Mouse (Mus musculus) MEL (cell line): Measurements from ENCODE around the gene Unc13b. TPM values are rescaled to one million over a fixed set of nuclear protein-coding genes. Genes with fewer than 3 reads are reported as not detected.

Experiments
- DNase-seq: peaks from one replicate; pipeline ENCODE4 v3.0.0; 2011; ENCODE audit warnings: low read depth, low spot score
- H3K27ac ChIP-seq: 2 replicates; pipeline ENCODE4 v1.5.1; 2012; ENCODE audit warnings: low read depth, mild to moderate bottlenecking, control low read depth, low read length, moderate library complexity; ENCODE audit not compliant: control insufficient read depth
- H3K27me3 ChIP-seq, 2 experiments: fragments of 150-350 bp in 1 of 2; sonication (generic) in 1 of 2; 2 replicates each; pipeline ENCODE4 v1.6.1; 2012; ENCODE audit warnings: low read length in 2 of 2, mild to moderate bottlenecking in 2 of 2, improper control_type of control experiment in 1 of 2, moderate library complexity in 1 of 2; ENCODE audit not compliant: insufficient read depth in 2 of 2, control insufficient read depth in 1 of 2
- H3K36me3 ChIP-seq, 2 experiments: 2 replicates each; pipeline ENCODE4 v1.6.1; 2012 to 2014; ENCODE audit warnings: low read length in 2 of 2, improper control_type of control experiment in 1 of 2, inconsistent platforms in 1 of 2, mild to moderate bottlenecking in 1 of 2; ENCODE audit not compliant: insufficient read depth in 2 of 2, control insufficient read depth in 1 of 2
- H3K4me1 ChIP-seq, 2 experiments: fragments of 150-350 bp in 1 of 2; sonication (generic) in 1 of 2; 2 replicates each; pipeline ENCODE4 v1.6.1; 2012; ENCODE audit warnings: low read length in 2 of 2, improper control_type of control experiment in 1 of 2, mild to moderate bottlenecking in 1 of 2; ENCODE audit not compliant: insufficient read depth in 2 of 2, control insufficient read depth in 1 of 2
- H3K4me3 ChIP-seq, 2 experiments: fragments of 150-350 bp in 1 of 2; sonication (generic) in 1 of 2; 2 replicates each; pipeline ENCODE4 v1.5.1; 2012; ENCODE audit warnings: low read depth in 2 of 2, low read length in 2 of 2, mild to moderate bottlenecking in 2 of 2, moderate library complexity in 2 of 2, control low read depth in 1 of 2, improper control_type of control experiment in 1 of 2; ENCODE audit not compliant: control insufficient read depth in 1 of 2, insufficient read depth in 1 of 2
- H3K79me2 ChIP-seq: 2 replicates; pipeline ENCODE4 v1.6.1; 2012; ENCODE audit warnings: mild to moderate bottlenecking, low read length, moderate library complexity; ENCODE audit not compliant: control insufficient read depth, poor library complexity, insufficient read depth
- H3K9ac ChIP-seq: 2 replicates; pipeline ENCODE4 v1.6.1; 2012; ENCODE audit warnings: low read depth, mild to moderate bottlenecking, control low read depth, low read length, moderate library complexity; ENCODE audit not compliant: control insufficient read depth, poor library complexity, severe bottlenecking
- H3K9me3 ChIP-seq: fragments of 150-350 bp; sonication (generic); replicated peaks from 2 replicates; pipeline ENCODE4 v1.6.1; 2012; ENCODE audit warnings: mild to moderate bottlenecking, low read length, improper control_type of control experiment, moderate library complexity; ENCODE audit not compliant: insufficient read depth
- BHLHE40 ChIP-seq: IDR thresholded peaks from 2 replicates; pipeline ENCODE4 v1.6.1; 2012; ENCODE audit warnings: low read depth, mild to moderate bottlenecking, inconsistent platforms, low read length, improper control_type of control experiment, borderline replicate concordance
- CHD1 ChIP-seq: IDR thresholded peaks from 2 replicates; pipeline ENCODE4 v1.6.1; 2012; ENCODE audit warnings: low read depth, mild to moderate bottlenecking, inconsistent platforms, low read length, improper control_type of control experiment
- EP300 ChIP-seq, 2 experiments: IDR thresholded peaks; 2 replicates each; pipeline ENCODE4 v1.6.1; 2011; ENCODE audit warnings: improper control_type of control experiment in 2 of 2, low read length in 2 of 2, low read depth in 1 of 2, mild to moderate bottlenecking in 1 of 2
- ETS1 ChIP-seq: IDR thresholded peaks from 2 replicates; pipeline ENCODE4 v1.6.1; 2012; ENCODE audit warnings: low read depth, mild to moderate bottlenecking, inconsistent platforms, low read length, improper control_type of control experiment, moderate library complexity
- GABPA ChIP-seq: IDR thresholded peaks from 2 replicates; pipeline ENCODE4 v1.6.1; 2012; ENCODE audit warnings: low read depth, mild to moderate bottlenecking, inconsistent platforms, low read length, improper control_type of control experiment, moderate library complexity
- HCFC1 ChIP-seq: IDR thresholded peaks from 2 replicates; pipeline ENCODE4 v1.6.1; 2012; ENCODE audit warnings: low read depth, mild to moderate bottlenecking, inconsistent platforms, low read length, improper control_type of control experiment, moderate library complexity
- JUND ChIP-seq: IDR thresholded peaks from 2 replicates; pipeline ENCODE4 v1.6.1; 2011; ENCODE audit warnings: low read depth, mild to moderate bottlenecking, improper control_type of control experiment, low read length
- MAX ChIP-seq: IDR thresholded peaks from 2 replicates; pipeline ENCODE4 v1.6.1; 2011; ENCODE audit warnings: low read length, improper control_type of control experiment
- MEF2A ChIP-seq: IDR thresholded peaks from 2 replicates; pipeline ENCODE4 v1.6.1; 2014; ENCODE audit warnings: low read depth, mild to moderate bottlenecking, inconsistent platforms, low read length, improper control_type of control experiment; ENCODE audit not compliant: poor library complexity, insufficient replicate concordance, severe bottlenecking; ENCODE audit errors: extremely low read depth
- MXI1 ChIP-seq: IDR thresholded peaks from 2 replicates; pipeline ENCODE4 v1.6.1; 2011; ENCODE audit warnings: mild to moderate bottlenecking, low read depth, low read length, improper control_type of control experiment
- POLR2AphosphoS5 ChIP-seq: IDR thresholded peaks from 2 replicates; pipeline ENCODE4 v1.6.1; 2012; ENCODE audit warnings: low read depth, borderline replicate concordance, mild to moderate bottlenecking, inconsistent platforms, low read length, moderate library complexity, mixed read lengths
- RAD21 ChIP-seq: IDR thresholded peaks from 2 replicates; pipeline ENCODE4 v1.6.1; 2011; ENCODE audit warnings: mild to moderate bottlenecking, low read depth, low read length, improper control_type of control experiment
- RCOR1 ChIP-seq: IDR thresholded peaks from 2 replicates; pipeline ENCODE4 v1.6.1; 2012; ENCODE audit warnings: low read depth, mild to moderate bottlenecking, inconsistent platforms, low read length, improper control_type of control experiment
- SIN3A ChIP-seq: IDR thresholded peaks from 2 replicates; pipeline ENCODE4 v1.6.1; 2012; ENCODE audit warnings: low read length, improper control_type of control experiment, inconsistent platforms
- TAL1 ChIP-seq: IDR thresholded peaks from 2 replicates; pipeline ENCODE4 v1.6.1; 2012; ENCODE audit warnings: mild to moderate bottlenecking, inconsistent platforms, low read length, moderate library complexity, mixed read lengths
- TBP ChIP-seq: IDR thresholded peaks from 2 replicates; pipeline ENCODE4 v1.8.0; 2011; ENCODE audit warnings: low read depth, low read length, improper control_type of control experiment
- USF1 ChIP-seq: IDR thresholded peaks from 2 replicates; pipeline ENCODE4 v1.6.1; 2014; ENCODE audit warnings: low read depth, mild to moderate bottlenecking, inconsistent platforms, low read length, improper control_type of control experiment, moderate library complexity
- ZMIZ1 ChIP-seq: IDR thresholded peaks from 2 replicates; pipeline ENCODE4 v1.6.1; 2012; ENCODE audit warnings: low read depth, mild to moderate bottlenecking, inconsistent platforms, low read length, improper control_type of control experiment, moderate library complexity
- ZNF384 ChIP-seq: IDR thresholded peaks from 2 replicates; pipeline ENCODE4 v1.6.1; 2012; ENCODE audit warnings: low read depth, mild to moderate bottlenecking, inconsistent platforms, low read length, improper control_type of control experiment
- polyA plus RNA-seq, 2 experiments: library from polyadenylated mRNA; stranded (reverse) in 1 of 2; unstranded in 1 of 2; fragments of >175 nt in 1 of 2; fragments of >200 nt in 1 of 2; gene quantifications; 2 replicates each; pipeline versions ENCODE4 v1.2.1 to v1.2.4; 2012; ENCODE audit warnings: low replicate concordance in 2 of 2, low read depth in 1 of 2; ENCODE audit not compliant: insufficient read length in 2 of 2, insufficient read depth in 1 of 2, missing spikeins in 1 of 2
- total RNA-seq: library from RNA; depleted of rRNA; stranded (reverse); fragments of 300-350 nt; gene quantifications from 2 replicates; pipeline ENCODE4 v1.2.3, GENCODE M21; 2012

Unc13b gene
- total and polyA plus RNA-seq, 3 experiments: 5.4 to 9.6 TPM; not detected in 1

DNA sequence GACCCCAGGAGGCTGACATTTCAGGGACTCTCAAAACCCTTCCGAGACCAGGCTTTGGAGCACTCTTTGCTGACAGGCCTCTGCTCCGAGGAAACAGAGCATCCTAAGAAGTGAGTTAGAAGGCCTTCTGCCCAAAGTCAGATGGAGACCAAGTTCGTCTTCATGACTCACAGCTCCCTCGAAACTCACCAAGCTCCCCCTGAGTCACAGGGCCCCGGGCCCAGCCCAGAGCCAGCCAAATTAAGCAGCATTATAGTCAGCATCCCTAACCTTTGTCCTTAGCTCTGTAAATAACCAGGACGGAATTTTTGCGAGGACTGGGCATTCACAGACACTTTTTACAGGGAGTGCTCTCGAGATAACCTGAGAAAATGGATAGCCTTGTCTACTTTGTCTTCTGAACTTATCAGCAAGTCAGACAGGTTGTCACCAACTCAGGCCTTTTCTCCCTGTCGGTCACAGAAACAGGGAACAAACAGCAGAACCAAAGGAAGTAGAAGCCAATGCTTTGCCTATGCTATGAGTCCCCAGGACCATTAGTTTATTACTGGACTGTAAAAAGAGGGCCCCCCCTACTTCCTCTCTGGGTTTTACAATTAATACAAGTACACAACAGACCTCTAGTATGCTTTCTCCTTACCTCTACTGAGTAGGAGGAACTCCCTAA is 17.7 kb upstream of the Unc13b start:
- no peaks in the 10 kb centered on the region for H3K27me3 ChIP-seq

DNA sequence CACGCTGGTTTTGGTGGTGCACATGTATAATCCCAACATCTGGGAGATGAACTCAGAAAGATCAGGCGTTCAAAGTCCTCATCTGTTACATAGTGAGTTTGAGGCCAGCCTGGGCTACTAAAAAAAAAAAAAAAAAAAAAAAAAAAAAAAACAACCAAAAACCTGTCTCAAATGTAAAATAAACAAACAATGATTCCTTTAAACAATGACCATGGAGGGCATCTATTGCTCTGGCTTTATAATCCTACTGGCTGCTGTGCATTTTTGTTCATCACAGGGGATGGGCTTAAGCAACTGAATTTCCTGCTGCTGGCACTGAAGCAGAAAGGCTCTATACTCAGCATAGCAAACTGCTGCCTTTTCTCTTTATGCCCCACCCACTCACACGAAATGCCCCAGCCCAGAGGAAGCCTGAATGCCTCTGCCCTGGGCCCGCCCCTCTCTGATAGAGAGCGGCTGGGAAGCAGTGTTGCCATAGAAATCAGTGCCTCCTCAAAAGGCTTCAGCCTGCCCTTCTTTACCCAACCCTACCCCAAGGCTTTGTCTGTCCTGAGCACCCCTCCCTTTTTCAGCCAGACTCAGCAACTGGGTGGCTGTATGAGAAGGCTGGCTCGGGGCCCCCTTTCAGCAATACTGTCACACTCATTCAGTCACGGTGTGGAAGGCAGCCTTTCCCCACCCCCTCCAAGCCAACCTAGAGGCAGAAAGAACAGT is 15.0 kb upstream of the Unc13b start:
- Histone ChIP-seq H3K4me3 (peak overlapping the region in 1 of 2 experiments; percentile 31; a peak in 2 of 4 replicates), H3K36me3 (peaks cover 0 to 20% of the 10 kb centered on the region in 2 experiments; a peak in 2 of 4 replicates), H3K27ac (peak overlapping the region; percentile 13; the same call in 1 of the 2 replicates), H3K27me3 (no peaks in the 10 kb centered on the region), H3K9me3 (no peaks in the 10 kb centered on the region), H3K4me1 (peaks cover 16 to 42% of the 10 kb centered on the region in 2 experiments), H3K79me2 (no peaks in the 10 kb centered on the region), H3K9ac (no peak overlapping the region; the same call in 1 of the 2 replicates)
- DNase-seq: peak; percentile 89
- no peak for TF ChIP-seq EP300 (IDR thresholded peaks at IDR 0.05; ENCODE audit: low read depth in 1 of 2, low read length in 2 of 2)
- TF ChIP-seq ZNF384: peak; percentile 80; the same call in 1 of the 2 replicates
- no peak for TF ChIP-seq JUND
- no peak for TF ChIP-seq RAD21
- no peak for TF ChIP-seq POLR2AphosphoS5
- peak; percentile 59 for TF ChIP-seq MXI1
- no peak for TF ChIP-seq TAL1
- TF ChIP-seq HCFC1: peak; percentile 45
- TF ChIP-seq GABPA: no peak
- no peak for TF ChIP-seq TBP
- TF ChIP-seq ZMIZ1: no peak
- TF ChIP-seq RCOR1: peak; percentile 42; the same call in 1 of the 2 replicates
- no peak for TF ChIP-seq MAX
- TF ChIP-seq ETS1: peak; percentile 30; the same call in 1 of the 2 replicates
- TF ChIP-seq MEF2A: no peak
- TF ChIP-seq CHD1: no peak
- 0 out of 2 replicates have a peak, but pooled peaks have one; percentile 14 for TF ChIP-seq USF1
- TF ChIP-seq SIN3A: peak; percentile 53; the same call in 1 of the 2 replicates
- TF ChIP-seq BHLHE40: no peak

More for the DNA sequence above, 17.7 kb upstream of the Unc13b start:
- peak; percentile 46; the same call in 1 of the 2 replicates for TF ChIP-seq SIN3A
- TF ChIP-seq ETS1: peak; percentile 8; the same call in 1 of the 2 replicates
- TF ChIP-seq MEF2A: no peak
- peak; percentile 46 for DNase-seq
- H3K79me2 ChIP-seq: no peaks in the 10 kb centered on the region
- peak overlapping the region; percentile 15; the same call in 1 of the 2 replicates for H3K27ac ChIP-seq
- no peak overlapping the region for H3K4me3 ChIP-seq
- H3K4me1 ChIP-seq: peaks cover 25 to 55% of the 10 kb centered on the region in 2 experiments
- H3K36me3 ChIP-seq: peaks cover 0 to 28% of the 10 kb centered on the region in 2 experiments; a peak in 2 of 4 replicates
- H3K9me3 ChIP-seq: no peaks in the 10 kb centered on the region
- no peak overlapping the region for H3K9ac ChIP-seq
